15 mouse cellular contexts compared by ENCODE assay signal in the genomic region with DNA sequence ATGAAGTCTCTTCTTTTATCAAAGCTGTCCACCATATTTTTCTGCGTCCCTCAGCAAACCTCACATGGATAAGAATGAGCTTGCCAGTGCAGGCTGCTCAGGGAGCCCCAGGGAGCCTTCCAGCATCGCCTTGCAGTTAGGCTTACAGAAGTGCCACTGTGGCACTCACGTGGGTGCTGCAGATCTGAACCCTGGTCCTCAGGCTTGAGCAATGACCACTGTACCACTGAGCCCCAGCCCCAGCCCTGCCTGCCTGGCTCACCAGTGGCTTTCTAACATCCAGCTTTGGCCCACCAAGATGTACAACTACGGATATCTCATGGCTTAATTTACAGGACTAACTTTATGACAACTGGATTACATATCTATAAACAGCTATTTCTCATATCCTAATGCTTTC.
"Had no signal": no experiment of that assay in that cellular context is flagged by ENCODE, and none has a peak within 500 bp of the region (broad histone marks: within the 10 kb centered on the region; RNA-seq: fewer than 3 reads in every experiment).

No protein-coding gene starts in this region.

- DNase-seq: heart, postnatal 10 days; heart, postnatal 14 days; heart, postnatal 4 days; kidney, adult 11 months; kidney, adult 18-20 months; kidney, adult 2 months; kidney, adult 8-10 months; kidney, adult 9 months; kidney, postnatal 10 days; kidney, postnatal 14 days; kidney, postnatal 25 days; kidney, postnatal 36 days; kidney, postnatal 4 days; layer of hippocampus, adult 9-11 months; layer of hippocampus, postnatal 36 days had no signal
